Mouse (Mus musculus) 3T3-L1 (cell line): ENCODE measurements around the gene Prx.

Experiments used
- DNase-seq: peaks from one replicate; pipeline ENCODE4 v3.0.0-alpha.2; 2015; ENCODE audit warnings: low read depth, low spot score

Gene Prx

GRCm38 (mm10) chr7:27520599-27520998 lies 21.5 kb downstream of the Prx start:
- no peak for DNase-seq

GRCm38 (mm10) chr7:27522967-27523366 lies 23.8 kb downstream of the Prx start, which contains the start of gene Hipk4:
TSS of gene Hipk4 (plus strand) at chr7:27523267.
- DNase-seq, result no peak

- DNase-seq, result no peak
Observed at GRCm38 (mm10) chr7:27523805-27524204, 24.7 kb downstream of the Prx start.

GRCm38 (mm10) chr7:27526039-27526827 lies 27.1 kb downstream of the Prx start:
- peak; percentile 83 for DNase-seq

- no peak for DNase-seq
Observed at GRCm38 (mm10) chr7:27529070-27529469, 29.9 kb downstream of the Prx start.

- no peak for DNase-seq
Observed at GRCm38 (mm10) chr7:27530937-27531336, 31.8 kb downstream of the Prx start.

- no peak for DNase-seq
Observed at GRCm38 (mm10) chr7:27531707-27532106, 32.6 kb downstream of the Prx start.

- no peak for DNase-seq
Observed at GRCm38 (mm10) chr7:27532480-27533050, 33.4 kb downstream of the Prx start.

- DNase-seq, result no peak
Observed at GRCm38 (mm10) chr7:27535386-27535785, 36.3 kb downstream of the Prx start.

GRCm38 (mm10) chr7:27536618-27537017 lies 37.5 kb downstream of the Prx start:
- no peak for DNase-seq

GRCm38 (mm10) chr7:27537998-27538397 lies 38.9 kb downstream of the Prx start:
- no peak for DNase-seq

GRCm38 (mm10) chr7:27538797-27539196 lies 39.7 kb downstream of the Prx start:
- DNase-seq, result no peak

- no peak for DNase-seq
Observed at GRCm38 (mm10) chr7:27540521-27540920, 41.4 kb downstream of the Prx start.

- DNase-seq, result no peak
Observed at GRCm38 (mm10) chr7:27540935-27541334, 41.8 kb downstream of the Prx start.

- DNase-seq, result no peak
Observed at GRCm38 (mm10) chr7:27541431-27541830, 42.3 kb downstream of the Prx start.

- no peak for DNase-seq
Observed at GRCm38 (mm10) chr7:27541922-27542321, 42.8 kb downstream of the Prx start.

GRCm38 (mm10) chr7:27542392-27543033 lies 43.4 kb downstream of the Prx start:
- peak; percentile 30 for DNase-seq

- no peak for DNase-seq
Observed at GRCm38 (mm10) chr7:27543065-27543464, 43.9 kb downstream of the Prx start.

GRCm38 (mm10) chr7:27543851-27544250 lies 44.7 kb downstream of the Prx start:
- no peak for DNase-seq

GRCm38 (mm10) chr7:27544675-27545370 lies 45.7 kb downstream of the Prx start:
- DNase-seq, result no peak

GRCm38 (mm10) chr7:27549597-27549996 lies 50.5 kb downstream of the Prx start:
- DNase-seq, result no peak

- DNase-seq, result no peak
Observed at GRCm38 (mm10) chr7:27552070-27552469, 52.9 kb downstream of the Prx start.
